Mouse (Mus musculus): Measurements from ENCODE around the gene Itpa. TPM values are rescaled to one million over a fixed set of nuclear protein-coding genes. Genes with fewer than 3 reads are reported as not detected.

Gene Itpa
- 64.5 TPM in 2 replicates for polyA plus RNA-seq (2012; rRNA removed)

GRCm38 (mm10) chr2:130667559-130667958 lies at the start of gene Itpa:
Itpa (plus strand) TSS chr2:130667610.
- TF ChIP-seq POLR2A (IDR thresholded peaks at IDR 0.05; ENCODE audit: extremely low read depth, insufficient read depth, low read length), result peak; percentile 86
- no peak for TF ChIP-seq CTCF (IDR thresholded peaks at IDR 0.05; ENCODE audit: extremely low read depth, insufficient read depth, low read length)
- Histone ChIP-seq H3K4me1 (ENCODE audit: control insufficient read depth, insufficient read depth, low read length) (peaks cover 3% of the 10 kb centered on the region; the same call in 1 of the 2 replicates), H3K4me3 (ENCODE audit: insufficient read depth, low read length) (peak within 1 kb of the TSS; percentile 84), H3K27ac (ENCODE audit: insufficient read depth, low read length) (peak within 1 kb of the TSS; percentile 79)

GRCm38 (mm10) chr2:130618972-130619371 lies 48.4 kb upstream of the Itpa start:
- no peak overlapping the region for H3K4me3 ChIP-seq (ENCODE audit: insufficient read depth, low read length)
- TF ChIP-seq POLR2A (IDR thresholded peaks at IDR 0.05; ENCODE audit: extremely low read depth, insufficient read depth, low read length) (no peak), CTCF (IDR thresholded peaks at IDR 0.05; ENCODE audit: extremely low read depth, insufficient read depth, low read length) (no peak)
- no peaks in the 10 kb centered on the region for H3K4me1 ChIP-seq (ENCODE audit: control insufficient read depth, insufficient read depth, low read length)
- H3K27ac ChIP-seq (ENCODE audit: insufficient read depth, low read length), result no peak overlapping the region

GRCm38 (mm10) chr2:130628424-130628823 lies 39.0 kb upstream of the Itpa start:
- no peak overlapping the region for H3K27ac ChIP-seq (ENCODE audit: insufficient read depth, low read length)
- H3K4me3 ChIP-seq (ENCODE audit: insufficient read depth, low read length), result no peak overlapping the region
- TF ChIP-seq CTCF (IDR thresholded peaks at IDR 0.05; ENCODE audit: extremely low read depth, insufficient read depth, low read length) (no peak), POLR2A (IDR thresholded peaks at IDR 0.05; ENCODE audit: extremely low read depth, insufficient read depth, low read length) (no peak)
- no peaks in the 10 kb centered on the region; the same call in 1 of the 2 replicates for H3K4me1 ChIP-seq (ENCODE audit: control insufficient read depth, insufficient read depth, low read length)

GRCm38 (mm10) chr2:130629080-130629838 lies 38.2 kb upstream of the Itpa start:
- Histone ChIP-seq H3K4me3 (ENCODE audit: insufficient read depth, low read length) (peak overlapping the region; percentile 92), H3K4me1 (ENCODE audit: control insufficient read depth, insufficient read depth, low read length) (no peaks in the 10 kb centered on the region; the same call in 1 of the 2 replicates), H3K27ac (ENCODE audit: insufficient read depth, low read length) (0 out of 2 replicates have a peak overlapping the region, but pooled peaks have one; percentile 15)
- TF ChIP-seq POLR2A (IDR thresholded peaks at IDR 0.05; ENCODE audit: extremely low read depth, insufficient read depth, low read length) (no peak), CTCF (IDR thresholded peaks at IDR 0.05; ENCODE audit: extremely low read depth, insufficient read depth, low read length) (no peak)

- TF ChIP-seq CTCF (IDR thresholded peaks at IDR 0.05; ENCODE audit: extremely low read depth, insufficient read depth, low read length) (no peak), POLR2A (IDR thresholded peaks at IDR 0.05; ENCODE audit: extremely low read depth, insufficient read depth, low read length) (peak; percentile 49; the same call in 1 of the 2 replicates)
- Histone ChIP-seq H3K27ac (ENCODE audit: insufficient read depth, low read length) (0 out of 2 replicates have a peak within 1 kb of the TSS, but pooled peaks have one; percentile 15), H3K4me3 (ENCODE audit: insufficient read depth, low read length) (peak within 1 kb of the TSS; percentile 92), H3K4me1 (ENCODE audit: control insufficient read depth, insufficient read depth, low read length) (peaks cover 1% of the 10 kb centered on the region; the same call in 1 of the 2 replicates)
Observed at GRCm38 (mm10) chr2:130629839-130630203, 37.6 kb upstream of the Itpa start, which contains the start of the genes Fastkd5 and Ubox5. Fastkd5 (minus strand) TSS chr2:130630027. Ubox5 (minus strand) TSS chr2:130630038.

- Histone ChIP-seq H3K27ac (ENCODE audit: insufficient read depth, low read length) (no peak overlapping the region), H3K4me1 (ENCODE audit: control insufficient read depth, insufficient read depth, low read length) (peaks cover 1% of the 10 kb centered on the region; the same call in 1 of the 2 replicates), H3K4me3 (ENCODE audit: insufficient read depth, low read length) (no peak overlapping the region)
- TF ChIP-seq POLR2A (IDR thresholded peaks at IDR 0.05; ENCODE audit: extremely low read depth, insufficient read depth, low read length), result 0 out of 2 replicates have a peak, but pooled peaks have one; percentile 27
- no peak for TF ChIP-seq CTCF (IDR thresholded peaks at IDR 0.05; ENCODE audit: extremely low read depth, insufficient read depth, low read length)
Observed at GRCm38 (mm10) chr2:130632416-130632815, 35.0 kb upstream of the Itpa start.

- Histone ChIP-seq H3K4me3 (ENCODE audit: insufficient read depth, low read length) (no peak overlapping the region), H3K27ac (ENCODE audit: insufficient read depth, low read length) (no peak overlapping the region), H3K4me1 (ENCODE audit: control insufficient read depth, insufficient read depth, low read length) (peaks cover 1% of the 10 kb centered on the region; the same call in 1 of the 2 replicates)
- TF ChIP-seq POLR2A (IDR thresholded peaks at IDR 0.05; ENCODE audit: extremely low read depth, insufficient read depth, low read length) (no peak), CTCF (IDR thresholded peaks at IDR 0.05; ENCODE audit: extremely low read depth, insufficient read depth, low read length) (no peak)
Observed at GRCm38 (mm10) chr2:130632887-130633675, 34.3 kb upstream of the Itpa start.

- Histone ChIP-seq H3K4me3 (ENCODE audit: insufficient read depth, low read length) (no peak overlapping the region), H3K27ac (ENCODE audit: insufficient read depth, low read length) (peak overlapping the region; percentile 79; the same call in 1 of the 2 replicates), H3K4me1 (ENCODE audit: control insufficient read depth, insufficient read depth, low read length) (peaks cover 3% of the 10 kb centered on the region; the same call in 1 of the 2 replicates)
- TF ChIP-seq CTCF (IDR thresholded peaks at IDR 0.05; ENCODE audit: extremely low read depth, insufficient read depth, low read length) (no peak), POLR2A (IDR thresholded peaks at IDR 0.05; ENCODE audit: extremely low read depth, insufficient read depth, low read length) (no peak)
Observed at GRCm38 (mm10) chr2:130634006-130634738, 33.2 kb upstream of the Itpa start.
